Mouse (Mus musculus) ES-E14 (cell line): ENCODE results near the gene Dnajc5g.

Source experiments
- CHD2 ChIP-seq: IDR thresholded peaks from 2 replicates; pipeline ENCODE4 v1.6.1; 2014; ENCODE audit warnings: mild to moderate bottlenecking, low read depth, low read length, inconsistent platforms
- HCFC1 ChIP-seq: IDR thresholded peaks from 2 replicates; pipeline ENCODE4 v1.6.1; 2012; ENCODE audit warnings: low read length, inconsistent platforms, borderline replicate concordance; ENCODE audit not compliant: insufficient read depth
- MAFK ChIP-seq: IDR thresholded peaks from 2 replicates; pipeline ENCODE4 v1.6.1; 2014; ENCODE audit warnings: mild to moderate bottlenecking, low read depth, low read length, inconsistent platforms; ENCODE audit not compliant: insufficient read depth
- ZC3H11A ChIP-seq: IDR thresholded peaks from 2 replicates; pipeline ENCODE4 v1.6.1; 2012; ENCODE audit warnings: low read depth, mild to moderate bottlenecking, inconsistent platforms, low read length, borderline replicate concordance
- ZNF384 ChIP-seq: IDR thresholded peaks from 2 replicates; pipeline ENCODE4 v1.6.1; 2012; ENCODE audit warnings: low read depth, low read length, inconsistent platforms

DNA sequence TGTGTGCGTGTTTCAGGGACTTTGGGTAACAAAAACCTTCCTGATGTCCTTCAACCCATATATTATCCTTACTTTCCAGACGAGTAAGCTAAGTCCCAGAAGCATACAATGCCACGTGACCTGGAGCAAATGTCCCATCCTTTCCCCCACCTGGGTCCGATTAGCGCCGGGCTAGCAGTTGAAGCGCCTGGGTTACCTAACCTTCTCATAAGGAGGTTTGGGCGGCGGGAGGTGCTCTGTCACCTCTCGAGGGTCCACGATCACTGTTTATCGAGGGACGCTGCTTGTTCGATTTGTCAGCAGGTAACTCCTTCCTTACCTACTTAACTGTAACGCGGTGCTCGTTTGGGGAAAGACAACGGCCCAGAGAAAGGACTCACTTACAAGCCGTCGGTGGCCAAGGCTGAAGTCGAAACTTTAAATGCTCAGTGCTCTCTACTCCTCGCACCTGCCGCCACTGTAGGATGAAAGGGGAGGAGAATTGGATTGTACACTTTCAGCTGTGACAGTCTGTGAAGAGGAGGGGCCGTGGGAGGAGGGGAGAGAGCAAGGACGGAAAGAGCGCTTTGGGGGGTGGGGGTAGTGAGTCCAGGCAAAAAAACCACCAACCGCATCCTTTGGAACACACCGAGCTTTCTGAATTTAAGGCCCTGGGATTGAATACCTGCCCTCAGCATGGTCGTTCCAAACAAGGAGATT, 11.8 kb upstream of the Dnajc5g start:
- no peak for TF ChIP-seq CHD2
- no peak for TF ChIP-seq ZNF384
- no peak for TF ChIP-seq HCFC1
- TF ChIP-seq MAFK: no peak
- TF ChIP-seq ZC3H11A: no peak
